Mouse (Mus musculus) neural tube, embryonic 12.5 days (tissue): ENCODE data around the gene Abcd3. TPM values are rescaled to one million over a fixed set of nuclear protein-coding genes. Genes with fewer than 3 reads are reported as not detected.

ENCODE experiments used
- ATAC-seq: fragments of 200-750 bp; cut with Nextera tagmentation; 2 replicates; pipeline ENCODE4 v1.8.0; 2017; ENCODE audit warnings: low read depth, mild to moderate bottlenecking, moderate TSS enrichment, moderate library complexity; ENCODE audit not compliant: low FRiP score
- H3K27ac ChIP-seq: fragments of 300-500 bp; sonication (generic); 2 replicates; pipeline ENCODE4 v1.5.1; 2016
- H3K27me3 ChIP-seq: fragments of 300-500 bp; sonication (generic); replicated peaks from 2 replicates; pipeline ENCODE4 v1.6.1; 2016; ENCODE audit warnings: mild to moderate bottlenecking
- H3K36me3 ChIP-seq: fragments of 300-500 bp; sonication (generic); 2 replicates; pipeline ENCODE4 v1.6.1; 2016; ENCODE audit warnings: mild to moderate bottlenecking
- H3K4me1 ChIP-seq: fragments of 300-500 bp; sonication (generic); 2 replicates; pipeline ENCODE4 v1.6.1; 2016
- H3K4me2 ChIP-seq: fragments of 300-500 bp; sonication (generic); replicated peaks from 2 replicates; pipeline ENCODE4 v1.6.1; 2016; ENCODE audit warnings: mild to moderate bottlenecking
- H3K4me3 ChIP-seq: fragments of 300-500 bp; sonication (generic); 2 replicates; pipeline ENCODE4 v1.5.1; 2016
- H3K9ac ChIP-seq: fragments of 300-500 bp; sonication (generic); 2 replicates; pipeline ENCODE4 v1.6.1; 2016; ENCODE audit warnings: mild to moderate bottlenecking
- H3K9me3 ChIP-seq: fragments of 300-500 bp; sonication (generic); 2 replicates; pipeline ENCODE4 v1.6.1; 2016; ENCODE audit warnings: mild to moderate bottlenecking
- whole genome bisulfite sequencing: fragments of 180-500 bp; shearing (Covaris S2); methylation state at CpG from one replicate; pipeline ENCODE4 v1.1.7; 2016; 5-methylcytosine and 5-hydroxymethylcytosine counted together
- polyA plus RNA-seq: library from polyadenylated mRNA; unstranded; fragments of >200 nt; fragmentation: Nextera tagmentation; extraction: Ambion mirVana; gene quantifications from 2 replicates; pipeline ENCODE4 v1.2.1, GENCODE M21; 2016

The Abcd3 gene
- polyA plus RNA-seq, 1 experiment from 2014 or later, result 67.1 TPM

DNA sequence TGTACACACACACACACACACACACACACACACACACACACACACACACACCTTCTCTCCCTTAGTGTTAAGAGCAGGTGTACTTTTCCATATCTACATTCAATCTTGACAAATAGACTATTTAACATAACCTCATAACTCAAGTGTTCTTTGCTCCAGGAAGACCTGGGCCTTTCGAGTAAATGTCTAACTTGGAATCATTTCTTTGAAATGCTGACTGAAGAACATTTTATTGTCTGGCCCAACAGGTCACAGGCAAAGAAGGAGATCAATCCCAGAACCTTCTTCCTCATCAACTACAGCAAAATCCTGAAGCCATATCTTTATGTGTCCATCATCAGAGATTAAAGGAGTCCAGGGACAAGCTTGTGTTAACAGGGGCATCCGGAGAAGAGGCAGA lies 100.6 kb downstream of the Abcd3 start:
- 91% methylated on average over 2 of the region's 2 CpGs for WGBS
- Histone ChIP-seq H3K27me3 (no peaks in the 10 kb centered on the region), H3K9ac (no peak overlapping the region), H3K36me3 (no peaks in the 10 kb centered on the region), H3K9me3 (no peaks in the 10 kb centered on the region), H3K4me1 (no peaks in the 10 kb centered on the region), H3K4me3 (no peak overlapping the region), H3K4me2 (no peak overlapping the region), H3K27ac (no peak overlapping the region)
- ATAC-seq, result no peak

- Histone ChIP-seq H3K4me2 (no peak overlapping the region), H3K4me1 (no peaks in the 10 kb centered on the region), H3K27ac (no peak overlapping the region), H3K36me3 (no peaks in the 10 kb centered on the region), H3K9me3 (no peaks in the 10 kb centered on the region), H3K27me3 (no peaks in the 10 kb centered on the region), H3K9ac (no peak overlapping the region), H3K4me3 (no peak overlapping the region)
- 73% methylated on average over 8 of the region's 8 CpGs for WGBS
- ATAC-seq, result no peak
Observed at GRCm38 (mm10) chr3:121713816-121714215, 101.3 kb downstream of the Abcd3 start.

GRCm38 (mm10) chr3:121713151-121713701 lies 101.9 kb downstream of the Abcd3 start:
- 81% methylated on average over 17 of the region's 17 CpGs for WGBS
- Histone ChIP-seq H3K27me3 (no peaks in the 10 kb centered on the region), H3K4me3 (no peak overlapping the region), H3K9me3 (no peaks in the 10 kb centered on the region), H3K36me3 (no peaks in the 10 kb centered on the region), H3K4me2 (no peak overlapping the region), H3K4me1 (no peaks in the 10 kb centered on the region), H3K27ac (no peak overlapping the region), H3K9ac (no peak overlapping the region)
- ATAC-seq, result no peak

GRCm38 (mm10) chr3:121712222-121712621 lies 102.9 kb downstream of the Abcd3 start:
- Histone ChIP-seq H3K4me3 (no peak overlapping the region), H3K27ac (no peak overlapping the region), H3K27me3 (no peaks in the 10 kb centered on the region), H3K9me3 (no peaks in the 10 kb centered on the region), H3K4me1 (no peaks in the 10 kb centered on the region), H3K36me3 (no peaks in the 10 kb centered on the region), H3K9ac (no peak overlapping the region), H3K4me2 (no peak overlapping the region)
- 66% methylated on average over 4 of the region's 4 CpGs for WGBS
- ATAC-seq, result no peak

DNA sequence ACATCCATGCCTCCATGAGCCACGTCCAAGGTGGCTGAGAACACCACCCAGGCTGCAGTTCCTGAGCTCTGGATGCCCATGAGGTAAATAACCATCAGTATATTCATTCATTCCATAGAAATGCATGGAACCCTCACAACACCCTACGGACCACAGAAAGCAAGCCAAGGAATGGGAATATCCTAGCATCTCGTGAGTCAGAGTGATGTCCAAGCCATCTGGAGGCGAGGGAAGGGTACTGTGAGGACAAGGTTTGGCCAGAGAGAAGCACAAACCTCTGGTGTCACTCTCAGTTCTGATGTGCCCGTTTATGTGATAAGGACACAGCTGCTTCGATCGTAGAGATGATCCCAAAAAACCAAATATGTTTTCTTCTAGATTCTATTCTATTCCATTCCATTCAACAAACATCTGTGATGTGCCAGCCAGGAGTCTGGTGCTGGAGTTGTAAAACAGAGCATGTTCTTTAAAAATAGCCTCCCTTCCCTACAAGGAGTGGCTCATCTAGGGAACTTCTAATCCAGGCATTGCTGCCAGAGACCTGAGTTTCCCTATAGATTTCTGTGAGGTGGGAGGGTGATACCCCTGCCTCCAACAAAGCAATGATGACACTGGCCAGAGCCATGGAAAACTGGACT lies 104.1 kb downstream of the Abcd3 start:
- Histone ChIP-seq H3K9ac (no peak overlapping the region), H3K27ac (no peak overlapping the region), H3K27me3 (no peaks in the 10 kb centered on the region), H3K9me3 (no peaks in the 10 kb centered on the region), H3K36me3 (no peaks in the 10 kb centered on the region), H3K4me1 (no peaks in the 10 kb centered on the region), H3K4me2 (no peak overlapping the region), H3K4me3 (no peak overlapping the region)
- 86% methylated on average over 7 of the region's 7 CpGs for WGBS
- ATAC-seq, result no peak

Other genes with a start within 250 kb of the Abcd3 start
- not detected in 2 replicates for gene 4930432M17Rik, start 144.5 kb downstream of the Abcd3 start, polyA plus RNA-seq
- gene F3, start 91.8 kb downstream of the Abcd3 start, polyA plus RNA-seq, result 6.9 and 7.0 TPM in 2 replicates
- 38.0 and 40.5 TPM in 2 replicates for gene Arhgap29, start 137.2 kb upstream of the Abcd3 start, polyA plus RNA-seq
- gene Abca4, start 229.1 kb upstream of the Abcd3 start, polyA plus RNA-seq, result 0.70 and 0.75 TPM in 2 replicates